Mouse (Mus musculus): ENCODE data around the gene Mospd3. TPM values are rescaled to one million over a fixed set of nuclear protein-coding genes. Genes with fewer than 3 reads are reported as not detected.
A peak's percentile ranks its signal among the peaks of the same experiment; 100 is the strongest.

The Mospd3 gene
- polyA plus RNA-seq, 1 experiment from 2014 or later: 44.4 TPM

DNA sequence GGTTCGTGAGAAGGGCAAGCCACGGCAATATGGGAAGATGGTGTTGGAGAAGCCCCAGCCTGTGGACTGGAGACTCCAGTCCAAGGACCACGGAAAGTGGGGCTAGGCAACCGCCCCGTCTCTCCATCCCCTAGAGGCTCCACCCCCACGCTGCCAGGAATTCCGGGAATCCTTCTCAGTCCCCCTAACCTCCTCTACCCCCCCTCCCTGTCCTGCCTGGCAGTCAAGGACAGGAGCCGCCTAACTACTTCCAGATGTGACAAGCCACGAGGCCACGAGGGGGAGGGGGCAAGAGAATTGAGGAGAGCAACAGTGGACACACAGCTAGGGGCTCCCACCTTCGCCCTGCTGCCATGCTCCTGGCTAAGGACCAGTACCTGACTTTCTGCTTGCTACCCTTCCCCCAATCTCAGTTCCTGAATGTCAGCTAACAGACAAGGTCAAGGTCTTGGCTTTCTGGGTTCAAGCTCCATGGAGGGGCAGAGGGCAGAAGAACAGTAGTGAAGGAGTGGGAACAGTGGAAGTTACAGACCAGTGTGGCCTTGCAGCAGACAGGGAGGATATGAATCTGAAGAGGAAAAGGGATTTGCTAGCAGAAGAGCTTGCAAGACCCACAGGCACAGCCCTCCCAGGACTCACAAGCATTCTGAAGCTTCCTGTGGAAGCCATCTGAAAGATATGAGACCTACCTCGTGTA, 9.8 kb upstream of the Mospd3 start:
- Histone ChIP-seq H3K4me2 (ENCODE audit: low read length) (no peak overlapping the region; the same call in 1 of the 2 replicates), H3K9ac (ENCODE audit: low read length) (no peak overlapping the region), H3K4me3 (ENCODE audit: low read depth, low read length) (no peak overlapping the region), H3K27ac (ENCODE audit: low read depth, low read length) (no peak overlapping the region; the same call in 1 of the 2 replicates), H3K27me3 (replicated peaks; ENCODE audit: control insufficient read depth, insufficient read depth, low read length) (0 out of 2 replicates have a peak, but pooled peaks cover 3% of the 10 kb centered on the region), H3K36me3 (ENCODE audit: control insufficient read depth, insufficient read depth, low read length) (no peaks in the 10 kb centered on the region), H3K9me3 (replicated peaks; ENCODE audit: control insufficient read depth, low read length) (no peaks in the 10 kb centered on the region), H3K4me1 (ENCODE audit: control insufficient read depth, insufficient read depth, low read length) (no peaks in the 10 kb centered on the region)
- ATAC-seq: no peak
- no peak for DNase-seq (ENCODE audit: low spot score)
- 13% methylated on average over 12 of the region's 12 CpGs for WGBS

DNA sequence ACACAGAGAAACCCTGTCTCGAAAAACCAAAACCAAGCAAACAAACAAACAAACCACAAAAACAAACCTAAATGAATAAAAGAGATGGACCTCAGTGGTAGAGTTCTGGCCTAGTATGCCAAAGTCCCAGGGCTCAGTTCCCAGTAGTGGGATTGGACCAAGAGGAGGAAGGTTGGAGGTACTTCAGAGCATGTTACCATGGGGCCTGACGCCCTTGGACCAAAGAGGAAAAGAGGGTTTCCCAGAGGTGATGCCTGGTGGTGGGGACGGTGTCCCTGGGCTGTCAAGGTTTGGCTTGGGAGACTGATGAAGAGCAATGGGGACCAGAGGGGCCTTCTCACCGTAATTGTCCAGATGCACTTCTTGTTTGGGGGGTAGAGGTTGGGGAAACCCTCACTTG, 9.2 kb upstream of the Mospd3 start:
- no peak overlapping the region for H3K9ac ChIP-seq (ENCODE audit: low read length)
- no peak overlapping the region for H3K4me3 ChIP-seq (ENCODE audit: low read depth, low read length)
- DNase-seq (ENCODE audit: low spot score) (no peak), ATAC-seq (no peak)
- 77% methylated on average over 4 of the region's 4 CpGs for WGBS
- H3K9me3 ChIP-seq (replicated peaks; ENCODE audit: control insufficient read depth, low read length): no peaks in the 10 kb centered on the region
- H3K27me3 ChIP-seq (replicated peaks; ENCODE audit: control insufficient read depth, insufficient read depth, low read length): 0 out of 2 replicates have a peak, but pooled peaks cover 3% of the 10 kb centered on the region
- no peak overlapping the region; the same call in 1 of the 2 replicates for H3K4me2 ChIP-seq (ENCODE audit: low read length)
- H3K36me3 ChIP-seq (ENCODE audit: control insufficient read depth, insufficient read depth, low read length): no peaks in the 10 kb centered on the region
- H3K27ac ChIP-seq (ENCODE audit: low read depth, low read length): no peak overlapping the region
- H3K4me1 ChIP-seq (ENCODE audit: control insufficient read depth, insufficient read depth, low read length): no peaks in the 10 kb centered on the region

DNA sequence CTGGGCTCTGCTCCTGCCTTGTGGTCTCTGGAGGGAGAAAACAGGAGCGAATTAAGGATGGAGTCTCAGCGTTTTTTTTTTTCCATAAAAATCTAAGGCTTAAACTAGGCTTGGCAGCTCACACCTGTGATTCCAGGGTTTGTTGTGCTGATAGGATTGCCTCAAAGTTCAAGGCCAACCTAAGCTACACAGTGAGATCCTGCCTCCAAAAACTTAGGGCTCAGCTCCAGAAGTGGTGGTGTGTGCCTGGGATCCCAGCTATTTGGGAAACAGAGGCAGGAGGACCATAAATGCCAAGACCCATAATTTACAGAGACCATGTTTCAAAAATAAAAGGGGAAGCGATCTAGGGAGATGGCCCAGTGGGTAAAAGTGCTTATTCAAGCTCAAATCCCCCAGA, 8.4 kb upstream of the Mospd3 start:
- DNase-seq (ENCODE audit: low spot score): no peak
- no peak overlapping the region for H3K4me2 ChIP-seq (ENCODE audit: low read length)
- ATAC-seq: no peak

DNA sequence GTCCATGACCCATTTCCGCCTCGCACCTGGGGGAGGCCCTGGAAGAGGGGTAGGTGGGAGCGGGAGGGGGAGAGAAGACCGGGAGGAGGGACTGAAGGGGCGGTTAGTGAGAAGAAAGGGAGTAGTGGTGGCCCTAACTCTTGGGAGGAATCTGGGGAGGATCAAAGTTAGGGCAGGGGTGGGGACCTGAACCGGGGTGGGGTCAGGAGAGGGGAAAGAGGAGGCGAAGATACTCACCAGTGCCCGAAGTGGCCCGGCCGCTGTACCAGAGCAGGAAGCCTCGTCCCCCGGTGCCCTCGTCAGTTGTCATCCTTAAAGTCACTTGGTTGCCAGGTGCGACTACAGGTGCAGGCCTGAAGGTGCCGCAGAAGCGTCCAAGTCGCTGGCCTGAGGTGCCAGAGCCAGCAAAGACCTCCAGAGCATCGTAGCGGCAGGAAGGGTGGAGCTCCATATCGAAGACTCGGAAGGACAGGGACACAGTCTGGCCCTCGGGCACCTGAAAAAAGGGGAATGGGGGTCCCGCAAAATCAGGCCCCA, 7.9 kb upstream of the Mospd3 start:
- no peak overlapping the region for H3K4me3 ChIP-seq (ENCODE audit: low read depth, low read length)
- H3K36me3 ChIP-seq (ENCODE audit: control insufficient read depth, insufficient read depth, low read length): no peaks in the 10 kb centered on the region
- no peak for ATAC-seq
- H3K9ac ChIP-seq (ENCODE audit: low read length): no peak overlapping the region; the same call in 1 of the 2 replicates
- DNase-seq (ENCODE audit: low spot score): no peak
- WGBS: 18% methylated on average over 23 of the region's 23 CpGs
- H3K4me2 ChIP-seq (ENCODE audit: low read length): 0 out of 2 replicates have a peak overlapping the region, but pooled peaks have one; percentile 4
- no peak overlapping the region for H3K27ac ChIP-seq (ENCODE audit: low read depth, low read length)
- 0 out of 2 replicates have a peak, but pooled peaks cover 3% of the 10 kb centered on the region for H3K27me3 ChIP-seq (replicated peaks; ENCODE audit: control insufficient read depth, insufficient read depth, low read length)
- H3K9me3 ChIP-seq (replicated peaks; ENCODE audit: control insufficient read depth, low read length): no peaks in the 10 kb centered on the region
- no peaks in the 10 kb centered on the region for H3K4me1 ChIP-seq (ENCODE audit: control insufficient read depth, insufficient read depth, low read length)

More for the DNA sequence above, 8.4 kb upstream of the Mospd3 start:
- H3K4me3 ChIP-seq (ENCODE audit: low read depth, low read length): no peak overlapping the region
- no peak overlapping the region for H3K27ac ChIP-seq (ENCODE audit: low read depth, low read length)
- H3K4me1 ChIP-seq (ENCODE audit: control insufficient read depth, insufficient read depth, low read length): no peaks in the 10 kb centered on the region
- H3K36me3 ChIP-seq (ENCODE audit: control insufficient read depth, insufficient read depth, low read length): no peaks in the 10 kb centered on the region
- H3K9me3 ChIP-seq (replicated peaks; ENCODE audit: control insufficient read depth, low read length): no peaks in the 10 kb centered on the region
- WGBS: 56% methylated on average over 3 of the region's 3 CpGs
- no peak overlapping the region for H3K9ac ChIP-seq (ENCODE audit: low read length)
- 0 out of 2 replicates have a peak, but pooled peaks cover 3% of the 10 kb centered on the region for H3K27me3 ChIP-seq (replicated peaks; ENCODE audit: control insufficient read depth, insufficient read depth, low read length)

DNA sequence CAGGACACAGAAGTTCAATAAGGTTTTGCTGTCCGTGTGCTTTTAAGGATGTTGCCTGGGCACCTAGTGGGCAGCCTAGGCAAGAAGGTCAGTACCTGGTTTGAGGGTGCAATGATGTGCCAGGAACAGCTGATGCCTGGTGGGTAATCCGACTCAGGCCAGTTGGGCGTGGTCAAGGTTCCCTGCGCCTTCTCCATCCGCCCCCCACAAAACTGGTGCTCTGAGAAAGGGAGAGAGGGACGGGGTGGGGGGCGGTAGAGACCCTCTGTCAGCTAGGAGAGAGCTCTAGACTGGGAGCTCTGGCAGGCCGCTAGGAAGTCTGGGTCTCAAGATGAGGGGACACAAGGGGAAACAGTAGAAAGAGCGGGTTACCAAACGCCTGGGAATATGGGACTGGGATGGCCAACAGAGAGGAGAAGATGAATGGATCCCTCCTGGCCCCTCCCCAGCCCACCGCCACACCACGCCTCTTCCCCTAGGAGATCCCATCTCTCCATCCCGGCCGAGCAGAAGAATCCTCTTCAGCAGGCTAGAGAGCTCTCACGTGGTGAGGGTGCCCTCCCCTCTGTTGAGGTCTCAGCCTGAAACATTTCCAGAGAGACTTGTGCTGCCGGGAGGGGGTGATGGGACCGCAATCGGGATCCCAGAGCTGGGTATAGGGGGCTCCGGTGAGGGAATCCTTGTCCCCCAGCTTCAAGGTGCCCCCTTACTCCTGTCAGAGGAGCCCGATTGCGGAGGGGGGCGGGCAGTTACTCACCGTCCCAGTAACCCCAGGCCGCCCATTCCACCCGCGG, 7.2 kb upstream of the Mospd3 start:
- ATAC-seq (0 out of 2 replicates have a peak, but pooled peaks have one; percentile 29), DNase-seq (ENCODE audit: low spot score) (no peak)

DNA sequence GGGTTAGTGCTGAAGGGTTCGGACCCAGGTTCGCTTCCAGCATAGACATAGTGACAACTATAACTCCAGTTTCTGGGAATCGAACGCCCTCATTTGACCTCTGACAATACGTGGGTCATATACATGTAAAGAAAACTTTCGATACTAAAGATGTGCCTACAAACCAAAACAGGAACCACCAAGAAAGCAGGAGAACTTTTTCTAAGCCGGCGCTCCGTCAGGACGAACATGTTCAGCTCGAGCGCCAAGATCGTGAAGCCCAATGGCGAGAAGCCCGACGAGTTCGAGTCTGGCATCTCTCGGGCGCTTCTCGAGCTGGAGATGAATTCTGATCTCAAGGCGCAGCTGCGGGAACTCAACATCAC, 489 bp upstream of the Mospd3 start:
- Histone ChIP-seq H3K27ac (ENCODE audit: low read depth, low read length) (no peak overlapping the region), H3K4me1 (ENCODE audit: control insufficient read depth, insufficient read depth, low read length) (peaks cover 18% of the 10 kb centered on the region), H3K4me3 (ENCODE audit: low read depth, low read length) (peak overlapping the region; percentile 74), H3K27me3 (replicated peaks; ENCODE audit: control insufficient read depth, insufficient read depth, low read length) (no peaks in the 10 kb centered on the region), H3K4me2 (ENCODE audit: low read length) (peak overlapping the region; percentile 95), H3K9me3 (replicated peaks; ENCODE audit: control insufficient read depth, low read length) (no peaks in the 10 kb centered on the region), H3K9ac (ENCODE audit: low read length) (peak overlapping the region; percentile 86; the same call in 1 of the 2 replicates), H3K36me3 (ENCODE audit: control insufficient read depth, insufficient read depth, low read length) (no peaks in the 10 kb centered on the region)
- WGBS: under 1% methylated on average over 22 of the region's 22 CpGs
- ATAC-seq (no peak), DNase-seq (ENCODE audit: low spot score) (no peak)

More for the DNA sequence above, 7.2 kb upstream of the Mospd3 start:
- no peaks in the 10 kb centered on the region for H3K36me3 ChIP-seq (ENCODE audit: control insufficient read depth, insufficient read depth, low read length)
- 12% methylated on average over 25 of the region's 26 CpGs for whole genome bisulfite sequencing
- H3K9me3 ChIP-seq (replicated peaks; ENCODE audit: control insufficient read depth, low read length): no peaks in the 10 kb centered on the region
- peak overlapping the region; percentile 4; the same call in 1 of the 2 replicates for H3K9ac ChIP-seq (ENCODE audit: low read length)
- no peak overlapping the region for H3K4me3 ChIP-seq (ENCODE audit: low read depth, low read length)
- 0 out of 2 replicates have a peak overlapping the region, but pooled peaks have one; percentile 4 for H3K4me2 ChIP-seq (ENCODE audit: low read length)
- no peak overlapping the region for H3K27ac ChIP-seq (ENCODE audit: low read depth, low read length)
- H3K27me3 ChIP-seq (replicated peaks; ENCODE audit: control insufficient read depth, insufficient read depth, low read length): 0 out of 2 replicates have a peak, but pooled peaks cover 3% of the 10 kb centered on the region
- no peaks in the 10 kb centered on the region; the same call in 1 of the 2 replicates for H3K4me1 ChIP-seq (ENCODE audit: control insufficient read depth, insufficient read depth, low read length)

DNA sequence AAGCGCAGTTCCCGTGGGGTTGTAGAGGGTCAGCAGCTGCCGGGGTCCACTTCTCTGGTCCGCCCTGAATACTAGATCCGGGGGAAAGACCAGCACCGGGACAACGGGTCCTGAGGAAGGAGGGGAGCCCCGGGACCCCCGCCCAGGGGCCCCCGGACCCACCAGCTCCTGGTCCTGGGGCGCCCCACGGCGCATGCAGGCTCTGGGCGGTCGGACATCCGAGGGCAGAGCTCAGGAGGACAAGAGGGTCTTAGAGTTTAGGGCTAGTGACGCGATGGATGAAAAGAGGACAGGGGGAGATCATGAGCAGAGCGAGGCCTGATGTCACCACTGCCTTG, 608 bp downstream of the Mospd3 start:
- H3K9ac ChIP-seq (ENCODE audit: low read length): peak overlapping the region; percentile 86
- WGBS: 4% methylated on average over 19 of the region's 19 CpGs

DNA sequence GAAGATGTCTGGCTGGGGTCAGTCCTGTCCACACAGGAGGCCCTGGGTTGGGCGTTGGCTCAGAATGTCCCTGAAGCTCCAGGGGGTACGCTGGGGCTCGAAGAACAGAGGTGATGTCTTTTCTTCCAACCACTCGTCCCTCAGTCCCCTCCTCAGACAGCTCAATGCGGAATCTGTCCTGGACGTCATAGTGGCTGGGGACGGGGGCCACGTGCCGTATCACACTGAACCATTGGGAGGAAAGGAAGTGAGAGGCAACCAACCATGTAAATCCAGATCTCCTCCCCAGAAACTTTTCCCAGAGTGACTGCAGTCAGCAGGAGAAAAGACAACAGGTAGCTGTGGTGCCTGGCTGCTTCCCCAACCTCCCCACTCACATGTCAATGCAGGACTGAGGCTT, 1.3 kb downstream of the Mospd3 start:
- H3K27me3 ChIP-seq (replicated peaks; ENCODE audit: control insufficient read depth, insufficient read depth, low read length): no peaks in the 10 kb centered on the region
- ATAC-seq (no peak), DNase-seq (ENCODE audit: low spot score) (no peak)
- H3K9ac ChIP-seq (ENCODE audit: low read length): peak overlapping the region; percentile 86
- no peak overlapping the region for H3K27ac ChIP-seq (ENCODE audit: low read depth, low read length)
- H3K36me3 ChIP-seq (ENCODE audit: control insufficient read depth, insufficient read depth, low read length): no peaks in the 10 kb centered on the region
- peak overlapping the region; percentile 74 for H3K4me3 ChIP-seq (ENCODE audit: low read depth, low read length)
- WGBS: 68% methylated on average over 9 of the region's 9 CpGs
- no peaks in the 10 kb centered on the region for H3K9me3 ChIP-seq (replicated peaks; ENCODE audit: control insufficient read depth, low read length)
- peaks cover 18% of the 10 kb centered on the region for H3K4me1 ChIP-seq (ENCODE audit: control insufficient read depth, insufficient read depth, low read length)
- peak overlapping the region; percentile 95 for H3K4me2 ChIP-seq (ENCODE audit: low read length)

More for the DNA sequence above, 608 bp downstream of the Mospd3 start:
- no peaks in the 10 kb centered on the region for H3K9me3 ChIP-seq (replicated peaks; ENCODE audit: control insufficient read depth, low read length)
- peak overlapping the region; percentile 78; the same call in 1 of the 2 replicates for H3K27ac ChIP-seq (ENCODE audit: low read depth, low read length)
- peaks cover 18% of the 10 kb centered on the region for H3K4me1 ChIP-seq (ENCODE audit: control insufficient read depth, insufficient read depth, low read length)
- DNase-seq (ENCODE audit: low spot score): no peak
- no peaks in the 10 kb centered on the region for H3K27me3 ChIP-seq (replicated peaks; ENCODE audit: control insufficient read depth, insufficient read depth, low read length)
- no peak; the same call in 1 of the 2 replicates for ATAC-seq
- peak overlapping the region; percentile 95 for H3K4me2 ChIP-seq (ENCODE audit: low read length)
- peak overlapping the region; percentile 74 for H3K4me3 ChIP-seq (ENCODE audit: low read depth, low read length)
- no peaks in the 10 kb centered on the region for H3K36me3 ChIP-seq (ENCODE audit: control insufficient read depth, insufficient read depth, low read length)
